Mouse (Mus musculus) forebrain, embryonic 16.5 days (tissue): ENCODE measurements around the gene Asf1b. TPM values are rescaled to one million over a fixed set of nuclear protein-coding genes. Genes with fewer than 3 reads are reported as not detected.
"Not testable (repeated sequence)": the region's sequence is repeated elsewhere in the genome, so short reads cannot be mapped to it uniquely, and the experiment has no call there.

Source experiments
- ATAC-seq: fragments of 200-750 bp; cut with Nextera tagmentation; 2 replicates; pipeline ENCODE4 v1.8.0; 2017; ENCODE audit warnings: mild to moderate bottlenecking, moderate library complexity
- H3K27ac ChIP-seq: fragments of 300-500 bp; sonication (generic); 2 replicates; pipeline ENCODE4 v1.5.1; 2014; ENCODE audit warnings: low read length, control low read depth
- H3K27me3 ChIP-seq: fragments of 300-500 bp; sonication (generic); replicated peaks from 2 replicates; pipeline ENCODE4 v1.6.1; 2014; ENCODE audit warnings: low read length; ENCODE audit not compliant: control insufficient read depth, insufficient read depth
- H3K36me3 ChIP-seq: fragments of 300-500 bp; sonication (generic); 2 replicates; pipeline ENCODE4 v1.6.1; 2014; ENCODE audit not compliant: control insufficient read depth, insufficient read depth
- H3K4me1 ChIP-seq: fragments of 300-500 bp; sonication (generic); replicated peaks from 2 replicates; pipeline ENCODE4 v1.6.1; 2014; ENCODE audit warnings: low read length; ENCODE audit not compliant: control insufficient read depth, insufficient read depth
- H3K4me2 ChIP-seq: fragments of 300-500 bp; sonication (generic); 2 replicates; pipeline ENCODE4 v1.6.1; 2014; ENCODE audit warnings: mild to moderate bottlenecking, low read length, control low read depth
- H3K4me3 ChIP-seq: fragments of 300-500 bp; sonication (generic); replicated peaks from 2 replicates; pipeline ENCODE4 v1.5.1; 2014; ENCODE audit warnings: mild to moderate bottlenecking, low read length, control low read depth
- H3K9ac ChIP-seq: fragments of 300-500 bp; sonication (generic); replicated peaks from 2 replicates; pipeline ENCODE4 v1.6.1; 2014; ENCODE audit warnings: low read depth, low read length, control low read depth
- H3K9me3 ChIP-seq: fragments of 300-500 bp; sonication (generic); 2 replicates; pipeline ENCODE4 v1.6.1; 2016; ENCODE audit warnings: low read length; ENCODE audit not compliant: control insufficient read depth
- WGBS: fragments of 180-500 bp; shearing (Covaris S2); extraction: QIAGEN DNeasy Blood & Tissue Kit; methylation state at CpG from one replicate; pipeline ENCODE4 v1.1.7; 2014; 5-methylcytosine and 5-hydroxymethylcytosine counted together
- polyA plus RNA-seq: library from polyadenylated mRNA; unstranded; fragments of >200 nt; fragmentation: Nextera tagmentation; extraction: Ambion mirVana; gene quantifications from 2 replicates; pipeline ENCODE4 v1.2.1, GENCODE M21; 2015

The Asf1b gene
- polyA plus RNA-seq, 1 experiment from 2014 or later: 14.8 TPM

DNA sequence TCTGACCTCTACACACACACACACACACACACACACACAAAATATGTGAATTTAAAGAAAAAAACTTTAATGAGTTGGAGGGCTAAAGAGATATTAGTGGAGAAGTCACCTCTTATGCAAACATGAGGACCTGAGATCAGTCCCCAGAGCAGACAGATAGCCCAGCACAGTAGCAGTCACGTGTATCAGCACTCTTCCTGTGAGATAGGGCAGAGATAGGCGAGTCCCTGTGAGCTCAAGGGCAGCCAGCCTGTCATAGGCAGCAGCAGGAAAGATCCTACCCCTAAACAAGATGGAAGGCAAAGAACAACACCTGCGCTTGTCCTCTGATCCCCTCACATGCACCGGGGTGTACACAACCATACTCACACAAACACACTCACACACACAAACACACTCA, 27.1 kb downstream of the Asf1b start:
- no peaks in the 10 kb centered on the region for H3K9me3 ChIP-seq
- H3K27ac ChIP-seq: no peak overlapping the region
- peaks cover 6% of the 10 kb centered on the region for H3K4me1 ChIP-seq
- no peak overlapping the region for H3K4me3 ChIP-seq
- no peak overlapping the region for H3K9ac ChIP-seq
- no peak overlapping the region for H3K4me2 ChIP-seq
- 97% methylated on average over 4 of the region's 4 CpGs for WGBS
- no peak for ATAC-seq
- peaks cover 40% of the 10 kb centered on the region for H3K36me3 ChIP-seq
- no peaks in the 10 kb centered on the region for H3K27me3 ChIP-seq

DNA sequence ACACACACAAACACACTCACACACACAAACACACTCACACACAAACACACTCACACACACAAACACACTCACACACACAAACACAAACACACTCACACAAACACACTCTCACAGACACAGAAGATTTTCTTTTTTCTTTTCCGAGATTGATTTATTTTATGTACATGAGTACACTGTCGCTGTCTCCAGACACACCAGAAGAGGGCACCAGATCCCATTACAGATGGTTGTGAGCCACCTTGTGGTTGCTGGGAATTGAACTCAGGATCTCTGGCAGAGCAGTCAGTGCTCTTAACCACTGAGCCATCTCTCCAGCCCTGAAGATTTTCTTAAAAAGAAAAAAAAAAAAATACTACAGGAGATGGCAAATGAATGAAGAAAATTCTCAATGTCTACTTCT, 27.9 kb downstream of the Asf1b start:
- not testable (repeated sequence) for H3K9ac ChIP-seq, H3K4me2 ChIP-seq, H3K4me1 ChIP-seq, H3K4me3 ChIP-seq, H3K9me3 ChIP-seq, ATAC-seq, H3K27ac ChIP-seq, H3K27me3 ChIP-seq
- H3K36me3 ChIP-seq: peaks cover 40% of the 10 kb centered on the region
- WGBS: 87% methylated on average over 2 of the region's 2 CpGs

DNA sequence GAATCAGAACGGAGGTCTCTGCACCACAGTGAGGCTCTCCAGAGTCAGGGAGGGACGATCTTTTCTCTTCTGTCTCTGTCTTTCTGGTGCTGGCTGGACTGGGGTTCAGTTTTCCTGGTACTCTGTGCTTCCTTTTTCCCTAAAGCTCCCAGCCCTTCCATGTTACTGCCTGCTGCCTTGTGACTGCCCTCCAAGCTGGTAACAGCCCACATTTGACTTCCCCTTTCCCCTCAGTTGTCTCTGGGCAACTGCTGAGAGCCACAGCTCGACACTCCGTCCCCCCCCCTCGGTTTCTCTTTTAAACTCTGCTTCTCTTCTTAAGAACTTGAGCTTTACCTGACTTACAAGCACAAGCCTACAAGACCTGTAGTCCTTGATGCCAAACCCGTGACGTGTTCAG, 33.9 kb downstream of the Asf1b start:
- no peak for ATAC-seq
- Histone ChIP-seq H3K4me2 (no peak overlapping the region), H3K36me3 (peaks cover 33% of the 10 kb centered on the region), H3K9me3 (no peaks in the 10 kb centered on the region), H3K4me1 (no peaks in the 10 kb centered on the region), H3K4me3 (no peak overlapping the region), H3K27ac (no peak overlapping the region), H3K27me3 (no peaks in the 10 kb centered on the region), H3K9ac (no peak overlapping the region)
- WGBS: 87% methylated on average over 7 of the region's 7 CpGs

DNA sequence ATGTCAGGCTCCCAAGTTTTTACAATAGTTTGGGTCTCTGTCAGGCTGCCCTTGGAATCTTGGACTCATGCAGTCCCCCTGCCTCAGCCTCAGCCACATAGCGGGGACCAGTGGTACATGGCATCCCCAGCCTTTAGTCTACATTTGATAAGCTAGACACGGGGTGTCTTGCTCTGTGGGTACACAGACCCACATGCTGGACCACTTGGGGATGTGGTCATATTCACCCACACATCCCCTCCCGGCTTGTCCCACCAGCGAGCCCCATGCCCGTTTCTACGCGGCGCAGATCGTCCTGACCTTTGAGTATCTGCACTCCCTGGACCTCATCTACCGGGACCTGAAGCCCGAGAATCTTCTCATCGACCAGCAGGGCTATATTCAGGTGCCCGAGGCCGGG, 34.9 kb downstream of the Asf1b start:
- H3K27me3 ChIP-seq: no peaks in the 10 kb centered on the region
- no peak overlapping the region for H3K27ac ChIP-seq
- no peaks in the 10 kb centered on the region for H3K9me3 ChIP-seq
- ATAC-seq: no peak
- peaks cover 31% of the 10 kb centered on the region for H3K36me3 ChIP-seq
- no peak overlapping the region for H3K4me3 ChIP-seq
- H3K4me2 ChIP-seq: no peak overlapping the region
- 95% methylated on average over 14 of the region's 14 CpGs for WGBS
- no peaks in the 10 kb centered on the region for H3K4me1 ChIP-seq
- no peak overlapping the region for H3K9ac ChIP-seq

- Histone ChIP-seq H3K4me3 (no peak overlapping the region), H3K27me3 (no peaks in the 10 kb centered on the region), H3K9ac (no peak overlapping the region), H3K4me1 (peaks cover 6% of the 10 kb centered on the region; the same call in 1 of the 2 replicates), H3K9me3 (no peaks in the 10 kb centered on the region), H3K36me3 (peaks cover 13% of the 10 kb centered on the region), H3K4me2 (no peak overlapping the region), H3K27ac (no peak overlapping the region)
- ATAC-seq: no peak
- 94% methylated on average over 2 of the region's 2 CpGs for WGBS
Observed at GRCm38 (mm10) chr8:83992488-83992887, 37.2 kb downstream of the Asf1b start.

DNA sequence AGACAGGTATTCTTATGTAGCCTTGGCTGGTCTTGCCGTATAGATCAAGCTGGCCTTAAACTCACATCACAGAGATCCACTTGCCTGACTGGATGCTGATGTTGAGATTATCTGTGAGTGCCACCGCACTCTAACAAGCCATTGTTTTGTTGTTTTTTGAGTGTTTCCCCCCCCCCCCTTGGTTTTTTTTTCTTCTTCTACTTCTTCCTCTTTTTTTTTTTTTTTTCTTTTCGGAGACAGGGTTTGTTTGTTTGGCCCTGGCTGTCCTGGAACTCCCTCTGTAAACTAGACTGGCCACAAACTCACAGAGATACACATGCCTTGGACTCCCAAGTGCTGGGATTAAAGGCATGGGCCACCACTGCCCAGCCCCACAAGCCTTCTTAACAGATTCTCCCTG, 38.7 kb downstream of the Asf1b start:
- no peaks in the 10 kb centered on the region for H3K27me3 ChIP-seq
- no peak for ATAC-seq
- H3K27ac ChIP-seq: no peak overlapping the region
- no peaks in the 10 kb centered on the region for H3K9me3 ChIP-seq
- H3K4me2 ChIP-seq: no peak overlapping the region
- peaks cover 13% of the 10 kb centered on the region for H3K4me1 ChIP-seq
- 94% methylated on average over 3 of the region's 3 CpGs for WGBS
- no peak overlapping the region for H3K9ac ChIP-seq
- peaks cover 13% of the 10 kb centered on the region for H3K36me3 ChIP-seq
- H3K4me3 ChIP-seq: no peak overlapping the region

- no peak for ATAC-seq
- Histone ChIP-seq H3K4me2 (peak overlapping the region; percentile 86; the same call in 1 of the 2 replicates), H3K27ac (no peak overlapping the region), H3K9ac (no peak overlapping the region), H3K36me3 (peaks cover 10% of the 10 kb centered on the region), H3K9me3 (no peaks in the 10 kb centered on the region), H3K4me1 (peaks cover 19% of the 10 kb centered on the region), H3K27me3 (peaks cover 2% of the 10 kb centered on the region; the same call in 1 of the 2 replicates), H3K4me3 (peak overlapping the region; percentile 70; the same call in 1 of the 2 replicates)
- 10% methylated on average over 12 of the region's 12 CpGs for WGBS
Observed at GRCm38 (mm10) chr8:83995973-83996372, 40.7 kb downstream of the Asf1b start.

GRCm38 (mm10) chr8:83996567-83997505, 41.5 kb downstream of the Asf1b start:
- Histone ChIP-seq H3K27me3 (peaks cover 4% of the 10 kb centered on the region; the same call in 1 of the 2 replicates), H3K4me1 (peaks cover 24% of the 10 kb centered on the region), H3K36me3 (peaks cover under 1% of the 10 kb centered on the region; the same call in 1 of the 2 replicates), H3K4me2 (peak overlapping the region; percentile 86), H3K9me3 (no peaks in the 10 kb centered on the region), H3K4me3 (peak overlapping the region; percentile 70), H3K9ac (peak overlapping the region; percentile 69), H3K27ac (peak overlapping the region; percentile 92)
- under 1% methylated on average over 49 of the region's 103 CpGs for WGBS
- peak; percentile 79 for ATAC-seq

GRCm38 (mm10) chr8:83997511-83998141, 42.3 kb downstream of the Asf1b start, which contains the start of gene Samd1:
Gene Samd1 (plus strand): TSS chr8:83997672.
- H3K4me3 ChIP-seq: peak within 1 kb of the TSS; percentile 70
- H3K27me3 ChIP-seq: peaks cover 4% of the 10 kb centered on the region; the same call in 1 of the 2 replicates
- under 1% methylated on average over 41 of the region's 112 CpGs for WGBS
- peak within 1 kb of the TSS; percentile 92 for H3K27ac ChIP-seq
- ATAC-seq: 0 out of 2 replicates have a peak, but pooled peaks have one; percentile 18
- peaks cover 24% of the 10 kb centered on the region for H3K4me1 ChIP-seq
- no peaks in the 10 kb centered on the region for H3K9me3 ChIP-seq
- no peaks in the 10 kb centered on the region for H3K36me3 ChIP-seq
- H3K4me2 ChIP-seq: peak within 1 kb of the TSS; percentile 86
- H3K9ac ChIP-seq: peak within 1 kb of the TSS; percentile 69
